Mouse (Mus musculus): ENCODE results near the gene Nes. TPM values are rescaled to one million over a fixed set of nuclear protein-coding genes. Genes with fewer than 3 reads are reported as not detected.
A peak's percentile ranks its signal among the peaks of the same experiment; 100 is the strongest.

Gene Nes
- polyA plus RNA-seq, 1 experiment from 2014 or later, result 14.1 TPM

DNA sequence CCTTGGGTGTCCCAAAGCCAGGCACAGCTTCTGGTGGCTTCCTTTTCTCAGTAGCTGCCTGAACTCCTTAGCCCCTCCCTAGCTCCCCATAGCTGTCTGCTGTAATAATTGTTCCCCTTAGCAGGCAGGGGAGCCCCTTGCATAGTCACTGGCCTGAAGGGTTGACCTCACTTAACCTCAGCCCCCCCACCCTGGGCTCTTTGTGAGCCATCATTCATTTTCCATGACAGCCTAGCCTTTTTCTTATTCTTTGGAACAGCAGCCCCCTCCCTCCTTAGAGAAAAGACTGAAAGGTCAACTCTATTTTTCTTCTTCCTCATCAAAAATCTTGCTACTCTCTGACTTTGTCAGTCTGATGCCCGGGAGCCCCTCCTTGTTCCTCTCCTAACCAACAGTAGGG, 11.9 kb upstream of the Nes start:
- no peaks in the 10 kb centered on the region for H3K9me3 ChIP-seq (replicated peaks; ENCODE audit: control insufficient read depth, low read length, poor library complexity, severe bottlenecking)
- no peak overlapping the region for H3K4me3 ChIP-seq (ENCODE audit: low read depth, low read length)
- no peaks in the 10 kb centered on the region for H3K4me1 ChIP-seq (ENCODE audit: control insufficient read depth, insufficient read depth, low read length)
- 30% methylated on average over 1 of the region's 1 CpGs for whole genome bisulfite sequencing
- no peaks in the 10 kb centered on the region for H3K36me3 ChIP-seq (ENCODE audit: control insufficient read depth, insufficient read depth, low read length)
- H3K9ac ChIP-seq (ENCODE audit: low read depth, low read length), result no peak overlapping the region
- no peak overlapping the region for H3K27ac ChIP-seq (ENCODE audit: low read length)
- H3K27me3 ChIP-seq (ENCODE audit: control insufficient read depth, insufficient read depth, low read depth, low read length), result no peaks in the 10 kb centered on the region
- no peak overlapping the region for H3K4me2 ChIP-seq (ENCODE audit: low read length)
- no peak for ATAC-seq

DNA sequence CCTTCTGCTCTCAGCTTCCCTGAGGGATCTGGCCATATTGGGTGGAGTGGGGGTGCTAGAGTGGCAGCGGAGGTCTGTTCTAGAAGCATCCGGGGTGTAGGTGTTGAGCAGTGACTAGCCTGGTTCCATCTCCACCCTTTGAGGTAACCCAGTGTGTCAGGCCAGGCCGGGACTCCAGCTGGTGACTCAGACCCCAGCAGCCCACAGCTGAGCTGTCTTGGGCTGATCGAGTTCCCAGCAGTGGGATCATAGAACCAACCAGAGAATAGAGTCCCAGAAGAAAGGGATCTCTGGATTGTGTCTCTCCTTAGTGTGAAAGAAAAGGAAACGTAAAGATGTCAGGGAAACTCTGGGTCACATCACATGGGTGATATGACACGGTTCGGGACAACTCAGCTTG, 11.5 kb upstream of the Nes start:
- Histone ChIP-seq H3K27ac (ENCODE audit: low read length) (no peak overlapping the region), H3K4me1 (ENCODE audit: control insufficient read depth, insufficient read depth, low read length) (no peaks in the 10 kb centered on the region), H3K27me3 (ENCODE audit: control insufficient read depth, insufficient read depth, low read depth, low read length) (no peaks in the 10 kb centered on the region), H3K4me2 (ENCODE audit: low read length) (no peak overlapping the region), H3K4me3 (ENCODE audit: low read depth, low read length) (no peak overlapping the region), H3K36me3 (ENCODE audit: control insufficient read depth, insufficient read depth, low read length) (no peaks in the 10 kb centered on the region), H3K9ac (ENCODE audit: low read depth, low read length) (no peak overlapping the region), H3K9me3 (replicated peaks; ENCODE audit: control insufficient read depth, low read length, poor library complexity, severe bottlenecking) (no peaks in the 10 kb centered on the region)
- WGBS, result 69% methylated on average over 7 of the region's 7 CpGs
- no peak for ATAC-seq

DNA sequence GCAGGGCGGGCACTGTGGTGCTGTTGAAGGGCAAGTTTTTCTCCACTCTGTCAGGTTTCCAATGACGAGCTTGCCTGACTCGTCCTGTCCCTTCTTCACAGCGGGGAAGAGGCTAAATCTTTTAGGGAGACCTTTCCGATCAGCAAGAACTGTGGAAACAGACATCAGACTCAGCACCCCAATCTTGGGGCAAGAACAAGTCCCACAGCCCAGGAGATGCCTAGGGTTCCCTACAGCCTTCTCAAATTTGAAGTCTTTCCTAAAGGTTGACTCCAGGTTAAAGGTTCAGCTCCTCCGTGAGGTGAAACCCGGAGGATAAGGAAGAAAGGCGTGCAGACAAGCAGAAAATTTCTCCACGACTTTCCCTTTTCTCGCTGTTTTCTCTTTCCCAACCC, 10.7 kb upstream of the Nes start:
- 3% methylated on average over 10 of the region's 10 CpGs for WGBS
- peak overlapping the region; percentile 70 for H3K4me2 ChIP-seq (ENCODE audit: low read length)
- H3K27ac ChIP-seq (ENCODE audit: low read length), result peak overlapping the region; percentile 79
- H3K4me3 ChIP-seq (ENCODE audit: low read depth, low read length), result peak overlapping the region; percentile 49
- peak; percentile 5; the same call in 1 of the 2 replicates for ATAC-seq
- no peaks in the 10 kb centered on the region for H3K4me1 ChIP-seq (ENCODE audit: control insufficient read depth, insufficient read depth, low read length)
- H3K36me3 ChIP-seq (ENCODE audit: control insufficient read depth, insufficient read depth, low read length), result no peaks in the 10 kb centered on the region
- no peaks in the 10 kb centered on the region for H3K27me3 ChIP-seq (ENCODE audit: control insufficient read depth, insufficient read depth, low read depth, low read length)
- no peaks in the 10 kb centered on the region for H3K9me3 ChIP-seq (replicated peaks; ENCODE audit: control insufficient read depth, low read length, poor library complexity, severe bottlenecking)
- peak overlapping the region; percentile 63 for H3K9ac ChIP-seq (ENCODE audit: low read depth, low read length)

DNA sequence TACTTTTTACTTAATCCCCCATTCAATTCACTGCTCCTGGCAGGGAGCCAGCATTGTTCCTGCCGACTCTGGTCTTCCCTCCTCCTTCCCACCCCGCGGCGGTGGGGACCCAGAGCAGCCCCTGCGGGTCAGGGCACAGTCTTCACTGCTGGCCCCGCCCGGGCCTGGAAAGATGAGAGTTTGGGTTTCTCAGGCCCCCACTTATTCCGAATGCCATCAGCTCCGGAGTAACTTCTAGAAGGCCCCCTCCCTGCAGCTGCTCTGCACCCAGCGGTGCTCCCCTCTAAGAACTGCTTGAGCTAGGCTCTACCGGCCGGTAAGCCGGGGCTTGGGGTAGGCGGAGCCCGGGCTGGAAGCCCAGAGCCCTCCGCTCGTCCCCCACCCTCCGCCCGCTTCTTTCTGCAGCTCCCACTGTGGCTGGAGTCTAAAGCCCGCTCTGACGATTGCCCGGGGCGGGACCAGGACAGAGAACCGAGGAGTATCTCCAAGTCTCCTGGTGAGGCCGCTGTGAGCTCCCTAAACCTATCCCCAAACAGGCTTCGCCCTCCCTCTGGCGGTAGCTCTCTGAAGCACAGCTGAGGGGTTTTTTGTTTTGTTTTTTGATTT, 10.2 kb upstream of the Nes start:
- H3K9me3 ChIP-seq (replicated peaks; ENCODE audit: control insufficient read depth, low read length, poor library complexity, severe bottlenecking), result no peaks in the 10 kb centered on the region
- H3K4me1 ChIP-seq (ENCODE audit: control insufficient read depth, insufficient read depth, low read length), result no peaks in the 10 kb centered on the region
- H3K36me3 ChIP-seq (ENCODE audit: control insufficient read depth, insufficient read depth, low read length), result no peaks in the 10 kb centered on the region
- WGBS, result under 1% methylated on average over 27 of the region's 27 CpGs
- peak; percentile 97 for ATAC-seq
- no peaks in the 10 kb centered on the region for H3K27me3 ChIP-seq (ENCODE audit: control insufficient read depth, insufficient read depth, low read depth, low read length)
- peak overlapping the region; percentile 49 for H3K4me3 ChIP-seq (ENCODE audit: low read depth, low read length)
- peak overlapping the region; percentile 79 for H3K27ac ChIP-seq (ENCODE audit: low read length)
- peak overlapping the region; percentile 70 for H3K4me2 ChIP-seq (ENCODE audit: low read length)
- H3K9ac ChIP-seq (ENCODE audit: low read depth, low read length), result peak overlapping the region; percentile 63

DNA sequence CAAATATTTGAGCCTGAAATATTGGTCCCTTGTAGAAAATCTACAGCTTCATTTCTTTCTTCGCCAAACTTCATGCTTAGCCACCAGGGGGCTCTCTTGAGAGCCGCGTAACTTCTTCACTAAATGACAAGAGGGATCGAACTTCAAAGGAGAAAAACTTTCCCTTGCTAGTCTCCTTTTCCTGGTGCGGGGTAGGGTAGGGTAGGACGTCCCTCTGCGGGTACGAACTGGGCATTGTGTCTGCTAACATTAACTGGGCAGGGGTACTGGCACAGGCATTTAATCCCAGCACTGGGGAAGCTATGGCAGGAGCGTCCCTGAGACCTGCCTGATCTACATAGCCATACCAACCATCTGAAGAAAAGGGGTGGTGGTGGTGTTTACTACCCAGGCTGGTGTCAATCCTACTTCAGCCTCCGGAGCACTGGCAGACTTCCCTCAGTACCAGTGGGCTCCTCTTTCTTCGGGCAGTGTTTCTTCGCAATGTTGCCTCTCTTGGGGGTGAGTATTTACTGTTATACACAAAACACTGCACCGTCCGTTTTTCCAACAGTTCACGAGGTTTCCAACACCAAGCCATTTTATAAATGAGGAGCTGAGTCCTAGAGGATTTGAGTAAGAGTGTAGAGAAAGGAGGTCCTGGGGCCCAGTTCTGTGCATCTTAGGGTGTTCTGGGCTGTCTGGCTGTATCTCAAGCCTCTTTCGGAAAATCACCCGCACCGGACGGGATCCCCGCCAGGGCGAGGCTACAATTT, 517 bp upstream of the Nes start:
- peak; percentile 8; the same call in 1 of the 2 replicates for ATAC-seq
- H3K4me2 ChIP-seq (ENCODE audit: low read length), result peak overlapping the region; percentile 93
- peak overlapping the region; percentile 39; the same call in 1 of the 2 replicates for H3K27ac ChIP-seq (ENCODE audit: low read length)
- H3K4me1 ChIP-seq (ENCODE audit: control insufficient read depth, insufficient read depth, low read length), result peaks cover 9% of the 10 kb centered on the region
- no peaks in the 10 kb centered on the region for H3K9me3 ChIP-seq (replicated peaks; ENCODE audit: control insufficient read depth, low read length, poor library complexity, severe bottlenecking)
- H3K27me3 ChIP-seq (ENCODE audit: control insufficient read depth, insufficient read depth, low read depth, low read length), result peaks cover 3% of the 10 kb centered on the region; the same call in 1 of the 2 replicates
- H3K9ac ChIP-seq (ENCODE audit: low read depth, low read length), result peak overlapping the region; percentile 71
- peak overlapping the region; percentile 58 for H3K4me3 ChIP-seq (ENCODE audit: low read depth, low read length)
- under 1% methylated on average over 21 of the region's 21 CpGs for WGBS
- no peaks in the 10 kb centered on the region for H3K36me3 ChIP-seq (ENCODE audit: control insufficient read depth, insufficient read depth, low read length)

DNA sequence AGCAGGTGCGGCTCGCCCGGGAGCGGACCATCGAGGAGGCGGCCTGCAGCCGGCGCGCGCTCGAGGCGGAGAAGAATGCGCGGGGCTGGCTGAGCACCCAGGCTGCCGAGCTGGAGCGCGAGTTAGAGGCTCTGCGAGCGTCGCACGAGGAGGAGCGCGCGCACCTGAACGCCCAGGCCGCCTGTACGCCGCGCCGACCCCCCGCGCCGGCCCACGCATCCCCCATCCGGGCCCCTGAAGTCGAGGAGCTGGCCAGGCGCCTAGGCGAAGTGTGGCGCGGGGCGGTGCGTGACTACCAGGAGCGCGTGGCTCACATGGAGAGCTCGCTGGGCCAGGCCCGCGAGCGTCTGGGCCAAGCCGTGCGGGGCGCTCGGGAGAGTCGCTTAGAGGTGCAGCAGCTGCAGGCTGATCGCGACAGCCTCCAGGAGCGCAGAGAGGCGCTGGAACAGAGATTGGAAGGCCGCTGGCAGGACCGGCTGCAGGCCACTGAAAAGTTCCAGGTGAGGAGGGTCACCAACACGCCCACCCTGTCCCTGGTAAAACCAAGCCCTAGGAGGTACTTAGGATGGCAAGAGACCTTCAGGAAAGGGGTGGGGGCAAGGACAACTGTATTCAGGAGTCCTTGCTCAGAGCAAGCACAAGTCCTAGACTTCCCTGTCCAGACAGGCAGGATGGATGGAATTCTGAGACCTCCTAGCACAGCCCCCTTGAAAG, 768 bp downstream of the Nes start:
- under 1% methylated on average over 58 of the region's 60 CpGs for WGBS
- Histone ChIP-seq H3K27me3 (ENCODE audit: control insufficient read depth, insufficient read depth, low read depth, low read length) (peaks cover 3% of the 10 kb centered on the region; the same call in 1 of the 2 replicates), H3K4me2 (ENCODE audit: low read length) (peak overlapping the region; percentile 93), H3K4me1 (ENCODE audit: control insufficient read depth, insufficient read depth, low read length) (peaks cover 9% of the 10 kb centered on the region), H3K4me3 (ENCODE audit: low read depth, low read length) (peak overlapping the region; percentile 58), H3K36me3 (ENCODE audit: control insufficient read depth, insufficient read depth, low read length) (no peaks in the 10 kb centered on the region), H3K9me3 (replicated peaks; ENCODE audit: control insufficient read depth, low read length, poor library complexity, severe bottlenecking) (no peaks in the 10 kb centered on the region), H3K9ac (ENCODE audit: low read depth, low read length) (peak overlapping the region; percentile 71), H3K27ac (ENCODE audit: low read length) (peak overlapping the region; percentile 18; the same call in 1 of the 2 replicates)
- peak; percentile 18; the same call in 1 of the 2 replicates for ATAC-seq

DNA sequence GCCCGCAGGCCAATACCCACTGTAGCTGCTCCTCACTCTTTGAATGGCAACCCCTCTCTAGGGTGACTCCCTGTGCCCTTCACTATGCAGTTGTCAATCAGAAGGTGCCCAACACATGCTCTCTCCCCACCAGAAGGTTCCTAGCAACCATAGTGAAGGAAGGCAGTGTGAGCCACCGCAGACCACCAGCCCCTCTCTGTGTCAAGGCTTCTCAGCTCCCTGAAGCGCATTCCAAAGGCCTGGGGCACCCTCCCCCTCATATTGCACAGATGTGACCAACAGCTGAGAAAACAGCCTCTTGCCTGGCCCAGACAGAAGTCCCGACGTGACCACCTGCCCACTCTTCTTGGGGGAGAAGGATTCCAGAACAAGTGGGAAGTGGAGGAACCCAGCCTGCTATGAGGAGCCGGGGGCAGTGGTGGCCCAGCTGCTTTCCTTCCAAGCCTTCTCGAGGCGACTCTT, 1.4 kb downstream of the Nes start:
- Histone ChIP-seq H3K4me1 (ENCODE audit: control insufficient read depth, insufficient read depth, low read length) (peaks cover 9% of the 10 kb centered on the region), H3K4me2 (ENCODE audit: low read length) (peak overlapping the region; percentile 93), H3K9ac (ENCODE audit: low read depth, low read length) (peak overlapping the region; percentile 71), H3K36me3 (ENCODE audit: control insufficient read depth, insufficient read depth, low read length) (no peaks in the 10 kb centered on the region), H3K27me3 (ENCODE audit: control insufficient read depth, insufficient read depth, low read depth, low read length) (peaks cover 3% of the 10 kb centered on the region; the same call in 1 of the 2 replicates), H3K9me3 (replicated peaks; ENCODE audit: control insufficient read depth, low read length, poor library complexity, severe bottlenecking) (no peaks in the 10 kb centered on the region), H3K27ac (ENCODE audit: low read length) (no peak overlapping the region), H3K4me3 (ENCODE audit: low read depth, low read length) (peak overlapping the region; percentile 58)
- 7% methylated on average over 8 of the region's 8 CpGs for WGBS
- peak; percentile 27; the same call in 1 of the 2 replicates for ATAC-seq

DNA sequence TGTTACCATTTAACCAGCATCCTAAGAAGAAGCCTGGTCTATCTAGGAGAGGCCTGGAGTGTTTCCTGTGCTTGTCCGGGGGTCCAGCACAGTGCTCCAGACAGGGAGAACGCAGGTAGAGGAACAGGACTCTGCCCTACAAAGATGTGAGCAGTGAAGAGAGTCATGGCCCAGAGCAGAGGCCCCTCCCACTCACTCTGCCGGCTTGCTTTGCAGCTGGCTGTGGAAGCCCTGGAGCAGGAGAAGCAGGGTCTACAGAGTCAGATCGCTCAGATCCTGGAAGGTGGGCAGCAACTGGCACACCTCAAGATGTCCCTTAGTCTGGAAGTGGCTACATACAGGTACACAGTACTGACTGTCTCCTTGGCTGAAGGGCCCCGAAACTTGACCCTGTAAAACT, 1.9 kb downstream of the Nes start:
- H3K36me3 ChIP-seq (ENCODE audit: control insufficient read depth, insufficient read depth, low read length), result no peaks in the 10 kb centered on the region
- H3K27ac ChIP-seq (ENCODE audit: low read length), result peak overlapping the region; percentile 35; the same call in 1 of the 2 replicates
- H3K9ac ChIP-seq (ENCODE audit: low read depth, low read length), result peak overlapping the region; percentile 46
- peaks cover 9% of the 10 kb centered on the region for H3K4me1 ChIP-seq (ENCODE audit: control insufficient read depth, insufficient read depth, low read length)
- H3K27me3 ChIP-seq (ENCODE audit: control insufficient read depth, insufficient read depth, low read depth, low read length), result peaks cover 3% of the 10 kb centered on the region; the same call in 1 of the 2 replicates
- H3K4me2 ChIP-seq (ENCODE audit: low read length), result peak overlapping the region; percentile 93
- H3K9me3 ChIP-seq (replicated peaks; ENCODE audit: control insufficient read depth, low read length, poor library complexity, severe bottlenecking), result no peaks in the 10 kb centered on the region
- peak overlapping the region; percentile 58 for H3K4me3 ChIP-seq (ENCODE audit: low read depth, low read length)
- no peak for ATAC-seq
- 17% methylated on average over 5 of the region's 5 CpGs for WGBS
